Comparison of ENCODE assay signal across 14 mouse cellular contexts in the genomic region with DNA sequence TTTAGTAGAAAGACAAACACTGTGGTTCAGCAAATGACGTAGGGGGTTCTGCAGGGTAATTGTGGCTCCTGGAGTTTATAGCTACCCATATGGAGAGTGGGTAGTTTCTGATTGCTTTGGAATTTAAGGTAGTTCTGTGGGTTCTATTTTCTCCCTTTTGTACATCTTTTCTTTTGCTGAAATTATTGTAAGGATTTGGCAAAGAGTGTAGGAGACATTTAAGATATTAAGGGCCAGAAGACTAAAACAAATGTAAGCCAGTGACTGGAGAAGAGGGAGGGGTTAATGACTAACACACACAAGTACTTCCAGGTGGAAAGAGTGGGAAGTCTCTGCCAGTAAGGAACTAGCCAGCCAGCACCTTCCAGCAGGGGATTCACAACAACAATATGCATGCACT.
"Had no signal": no experiment of that assay in that cellular context is flagged by ENCODE, and none has a peak within 500 bp of the region (broad histone marks: within the 10 kb centered on the region; RNA-seq: fewer than 3 reads in every experiment).

No protein-coding gene starts in this region.

- H3K4me3 ChIP-seq: megakaryocyte, embryonic 14.5 days; midbrain, embryonic 13.5 days; midbrain, embryonic 15.5 days; neural tube, embryonic 12.5 days; stomach, embryonic 15.5 days had no signal

- DNase-seq: lung, adult 18-20 months; lung, embryonic 14.5 days; lung, postnatal 14 days; lung, postnatal 36 days; thymus, adult 18-20 months; thymus, postnatal 25 days; thymus, postnatal 4 days had no signal

- H3K27ac ChIP-seq: macrophage; midbrain, embryonic 13.5 days; midbrain, embryonic 15.5 days; neural tube, embryonic 12.5 days; stomach, embryonic 15.5 days; stomach, postnatal 0 days had no signal
